Mouse (Mus musculus): ENCODE measurements at regions not wholly inside any gene's neighbourhood (a gene's known extent, or its start where the extent isn't known, plus 50 kb on each side); places are given as distances from the start of the nearest gene placed in this dataset.

DNA sequence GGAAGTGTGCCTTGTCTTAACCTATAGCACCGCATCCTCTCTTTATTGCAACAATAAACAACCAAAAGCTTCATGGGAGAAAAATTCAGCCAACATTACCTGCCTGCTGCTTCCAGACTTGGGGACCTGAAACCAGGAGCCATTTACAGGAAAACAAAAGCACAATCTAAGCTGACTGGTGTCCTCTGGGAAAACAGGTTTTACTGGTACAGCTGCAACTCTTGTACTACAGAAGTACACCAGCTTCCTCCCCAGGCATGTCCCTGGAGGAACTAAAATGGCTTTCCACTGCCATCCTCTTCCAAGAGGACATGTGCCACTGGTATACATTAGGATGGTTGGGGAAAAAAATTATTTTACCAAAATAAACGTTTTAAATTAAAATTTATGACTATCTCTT lies 63.9 kb upstream of the Ptprk start:
- no peak for DNase-seq

DNA sequence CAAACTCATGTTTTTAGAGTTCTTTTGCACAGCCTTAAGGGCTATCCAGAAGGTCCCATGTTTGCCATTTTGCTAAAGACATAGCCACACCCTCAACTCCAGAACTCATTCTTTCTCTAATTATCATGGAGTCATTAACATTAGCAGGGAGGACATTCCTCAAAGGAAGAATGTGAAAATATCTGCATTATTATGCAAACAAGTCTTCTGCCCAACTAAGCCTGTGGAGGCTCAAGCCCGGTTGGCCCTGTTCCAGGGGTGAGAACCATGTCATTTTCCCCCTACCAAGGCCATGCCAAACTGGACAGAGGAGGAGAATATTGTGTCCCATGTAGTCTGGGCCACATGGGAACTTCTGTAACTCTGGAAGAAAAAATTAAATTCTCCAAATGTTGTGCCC lies 62.5 kb upstream of the Ptprk start:
- DNase-seq = no peak

DNA sequence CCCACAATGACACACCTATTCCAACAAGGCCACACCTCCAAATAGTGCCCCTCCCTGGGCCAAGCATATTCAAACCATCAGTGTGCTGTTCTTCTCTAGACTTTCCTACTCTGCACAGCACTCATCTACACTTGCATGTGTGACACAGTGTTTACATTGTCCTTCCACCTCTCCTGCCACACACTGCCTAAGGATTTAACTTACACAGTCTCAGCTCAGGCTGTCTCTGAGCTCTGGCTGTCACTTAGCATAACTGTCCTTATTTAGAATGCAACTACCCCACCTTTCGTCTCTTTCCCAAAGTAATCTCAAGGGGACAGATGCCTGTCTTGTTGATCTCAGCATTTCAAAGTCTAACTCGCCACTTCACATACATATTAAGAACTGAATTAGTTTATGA lies 61.2 kb upstream of the Ptprk start:
- no peak for DNase-seq

DNA sequence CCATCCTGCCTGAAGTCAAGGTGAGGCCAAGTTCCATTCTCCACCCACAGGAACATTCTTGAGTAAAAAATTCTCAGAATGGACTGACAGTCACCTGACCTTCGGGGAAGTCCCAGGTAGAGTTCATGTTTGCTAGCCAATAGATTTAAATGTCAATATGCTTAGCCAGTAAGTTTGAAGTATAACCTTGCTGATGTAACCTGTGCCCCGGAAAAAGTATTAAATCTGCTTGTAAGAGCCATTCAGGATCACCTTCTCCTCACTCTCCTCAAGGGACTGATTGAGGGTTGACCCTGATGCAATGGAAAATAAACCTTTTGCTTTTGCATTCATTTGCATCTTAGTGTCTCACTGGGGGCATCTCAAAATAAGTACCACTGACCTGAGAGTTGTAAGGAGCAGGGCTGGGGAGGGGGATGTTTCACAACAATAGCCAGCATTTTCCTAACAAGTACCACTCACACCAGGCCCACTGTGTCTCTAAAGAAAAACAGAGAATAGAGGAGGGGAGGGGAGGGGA lies 60.3 kb upstream of the Ptprk start:
- no peak for DNase-seq

Measured in kidney, postnatal 36 days (tissue).